Mouse (Mus musculus) olfactory bulb, adult 2 months (tissue): ENCODE data around the gene Pkib. TPM values are rescaled to one million over a fixed set of nuclear protein-coding genes. Genes with fewer than 3 reads are reported as not detected.

Experiments
- H3K27ac ChIP-seq: fragments of 200-500 bp; 2 replicates; pipeline ENCODE4 v1.5.1; 2012; ENCODE audit warnings: low read depth, low read length; ENCODE audit not compliant: insufficient read depth
- H3K4me1 ChIP-seq: fragments of 200-500 bp; 2 replicates; pipeline ENCODE4 v1.6.1; 2012; ENCODE audit warnings: low read length; ENCODE audit not compliant: control insufficient read depth, insufficient read depth
- H3K4me3 ChIP-seq: fragments of 200-500 bp; 2 replicates; pipeline ENCODE4 v1.5.1; 2012; ENCODE audit warnings: mild to moderate bottlenecking, low read depth, low read length, moderate library complexity; ENCODE audit not compliant: insufficient read depth
- CTCF ChIP-seq: fragments of 200-500 bp; IDR thresholded peaks from 2 replicates; pipeline ENCODE4 v1.5.1; 2012; ENCODE audit warnings: low read depth, mild to moderate bottlenecking, low read length, moderate library complexity; ENCODE audit not compliant: insufficient read depth
- POLR2A ChIP-seq: fragments of 200-500 bp; IDR thresholded peaks from 2 replicates; pipeline ENCODE4 v1.6.1; 2012; ENCODE audit warnings: mild to moderate bottlenecking, low read depth, low read length, moderate library complexity; ENCODE audit not compliant: insufficient read depth
- WGBS: fragments of 180-500 bp; shearing (Covaris S2); methylation state at CpG from one replicate; pipeline ENCODE4 v1.1.7; 2018; 5-methylcytosine and 5-hydroxymethylcytosine counted together
- polyA plus RNA-seq: library from polyadenylated mRNA; stranded (reverse); fragments of >200 nt; gene quantifications from 2 replicates; pipeline ENCODE4 v1.2.4, GENCODE M21; 2012; ENCODE audit warnings: low replicate concordance; ENCODE audit not compliant: missing spikeins, insufficient read depth, insufficient read length

Pkib gene
- polyA plus RNA-seq, 1 experiment, result not detected

- TF ChIP-seq CTCF (no peak), POLR2A (no peak)
- H3K4me3 ChIP-seq, result no peak overlapping the region
- H3K4me1 ChIP-seq, result no peaks in the 10 kb centered on the region
- no peak overlapping the region for H3K27ac ChIP-seq
Measured at GRCm38 (mm10) chr10:57721035-57721434, 89.3 kb downstream of the Pkib start.

GRCm38 (mm10) chr10:57722363-57722762 is 90.6 kb downstream of the Pkib start:
- 84% methylated on average over 3 of the region's 3 CpGs for WGBS
- Histone ChIP-seq H3K4me1 (no peaks in the 10 kb centered on the region), H3K4me3 (no peak overlapping the region), H3K27ac (no peak overlapping the region)
- TF ChIP-seq CTCF (no peak), POLR2A (no peak)

GRCm38 (mm10) chr10:57727666-57728065 is 95.9 kb downstream of the Pkib start:
- no peak overlapping the region for H3K27ac ChIP-seq
- TF ChIP-seq POLR2A, result no peak
- TF ChIP-seq CTCF, result no peak
- 24% methylated on average over 8 of the region's 8 CpGs for WGBS
- no peak overlapping the region for H3K4me3 ChIP-seq
- H3K4me1 ChIP-seq, result no peaks in the 10 kb centered on the region

GRCm38 (mm10) chr10:57731672-57732071 is 99.9 kb downstream of the Pkib start:
- Histone ChIP-seq H3K4me1 (no peaks in the 10 kb centered on the region), H3K4me3 (no peak overlapping the region), H3K27ac (no peak overlapping the region)
- WGBS, result 90% methylated on average over 3 of the region's 3 CpGs
- TF ChIP-seq CTCF (no peak), POLR2A (no peak)

GRCm38 (mm10) chr10:57740733-57741132 is 109.0 kb downstream of the Pkib start:
- 43% methylated on average over 4 of the region's 4 CpGs for WGBS
- Histone ChIP-seq H3K4me3 (no peak overlapping the region), H3K27ac (no peak overlapping the region), H3K4me1 (no peaks in the 10 kb centered on the region)
- TF ChIP-seq CTCF (no peak), POLR2A (no peak)

- H3K4me3 ChIP-seq, result no peak overlapping the region
- no peak overlapping the region for H3K27ac ChIP-seq
- WGBS, result 79% methylated on average over 2 of the region's 2 CpGs
- H3K4me1 ChIP-seq, result no peaks in the 10 kb centered on the region
- TF ChIP-seq POLR2A (no peak), CTCF (no peak)
Measured at GRCm38 (mm10) chr10:57741351-57741750, 109.6 kb downstream of the Pkib start.

- Histone ChIP-seq H3K4me3 (no peak overlapping the region), H3K4me1 (no peaks in the 10 kb centered on the region), H3K27ac (no peak overlapping the region)
- 62% methylated on average over 7 of the region's 7 CpGs for WGBS
- TF ChIP-seq CTCF, result no peak
- TF ChIP-seq POLR2A, result no peak
Measured at GRCm38 (mm10) chr10:57743045-57743444, 111.3 kb downstream of the Pkib start.

- no peak overlapping the region for H3K27ac ChIP-seq
- under 1% methylated on average over 6 of the region's 6 CpGs for WGBS
- H3K4me3 ChIP-seq, result no peak overlapping the region
- H3K4me1 ChIP-seq, result no peaks in the 10 kb centered on the region
- no peak for TF ChIP-seq POLR2A
- TF ChIP-seq CTCF, result no peak
Measured at GRCm38 (mm10) chr10:57743606-57744016, 111.8 kb downstream of the Pkib start.

GRCm38 (mm10) chr10:57744128-57744765 is 112.5 kb downstream of the Pkib start:
- H3K4me1 ChIP-seq, result no peaks in the 10 kb centered on the region
- WGBS, result 8% methylated on average over 2 of the region's 2 CpGs
- H3K4me3 ChIP-seq, result no peak overlapping the region
- TF ChIP-seq CTCF (no peak), POLR2A (no peak)
- H3K27ac ChIP-seq, result no peak overlapping the region

- Histone ChIP-seq H3K4me1 (no peaks in the 10 kb centered on the region), H3K4me3 (no peak overlapping the region), H3K27ac (no peak overlapping the region)
- no peak for TF ChIP-seq POLR2A
- no peak for TF ChIP-seq CTCF
Measured at GRCm38 (mm10) chr10:57745452-57745851, 113.7 kb downstream of the Pkib start.
